Mouse (Mus musculus) lung, embryonic 14.5 days (tissue): ENCODE measurements at regions not wholly inside any gene's neighbourhood (a gene's known extent, or its start where the extent isn't known, plus 50 kb on each side); places are given as distances from the start of the nearest gene placed in this dataset.

Source experiments
- ATAC-seq: fragments of 200-750 bp; cut with Nextera tagmentation; 2 replicates; pipeline ENCODE4 v1.8.0; 2017; ENCODE audit warnings: mild to moderate bottlenecking, moderate TSS enrichment, moderate library complexity; ENCODE audit not compliant: insufficient read depth
- DNase-seq: peaks from one replicate; pipeline ENCODE4 v3.0.0-alpha.2; 2015
- H3K27ac ChIP-seq: fragments of 300-500 bp; sonication (generic); 2 replicates; pipeline ENCODE4 v1.5.1; 2014; ENCODE audit warnings: low read depth, mild to moderate bottlenecking, moderate library complexity
- H3K27me3 ChIP-seq: fragments of 300-500 bp; sonication (generic); 2 replicates; pipeline ENCODE4 v1.6.1; 2014; ENCODE audit warnings: low read length, control low read depth; ENCODE audit not compliant: insufficient read depth
- H3K36me3 ChIP-seq: fragments of 300-500 bp; sonication (generic); 2 replicates; pipeline ENCODE4 v1.6.1; 2014; ENCODE audit warnings: control low read depth; ENCODE audit not compliant: insufficient read depth
- H3K4me1 ChIP-seq: fragments of 300-500 bp; sonication (generic); 2 replicates; pipeline ENCODE4 v1.6.1; 2014; ENCODE audit warnings: antibody characterized with exemption, control low read depth; ENCODE audit not compliant: insufficient read depth
- H3K4me2 ChIP-seq: fragments of 300-500 bp; sonication (generic); 2 replicates; pipeline ENCODE4 v1.6.1; 2014; ENCODE audit warnings: mild to moderate bottlenecking
- H3K4me3 ChIP-seq: fragments of 300-500 bp; sonication (generic); 2 replicates; pipeline ENCODE4 v1.5.1; 2014; ENCODE audit warnings: low read depth, low read length
- H3K9ac ChIP-seq: fragments of 300-500 bp; sonication (generic); 2 replicates; pipeline ENCODE4 v1.6.1; 2014
- H3K9me3 ChIP-seq: fragments of 300-500 bp; sonication (generic); 2 replicates; pipeline ENCODE4 v1.6.1; 2016; ENCODE audit warnings: low read depth, low read length, control low read depth
- CTCF ChIP-seq: IDR thresholded peaks from 2 replicates; pipeline ENCODE4 v1.5.1; 2016; ENCODE audit warnings: antibody characterized with exemption, low read depth
- WGBS: fragments of 180-500 bp; shearing (Covaris S2); extraction: QIAGEN DNeasy Blood & Tissue Kit; methylation state at CpG from one replicate; pipeline ENCODE4 v1.1.7; 2014; 5-methylcytosine and 5-hydroxymethylcytosine counted together

DNA sequence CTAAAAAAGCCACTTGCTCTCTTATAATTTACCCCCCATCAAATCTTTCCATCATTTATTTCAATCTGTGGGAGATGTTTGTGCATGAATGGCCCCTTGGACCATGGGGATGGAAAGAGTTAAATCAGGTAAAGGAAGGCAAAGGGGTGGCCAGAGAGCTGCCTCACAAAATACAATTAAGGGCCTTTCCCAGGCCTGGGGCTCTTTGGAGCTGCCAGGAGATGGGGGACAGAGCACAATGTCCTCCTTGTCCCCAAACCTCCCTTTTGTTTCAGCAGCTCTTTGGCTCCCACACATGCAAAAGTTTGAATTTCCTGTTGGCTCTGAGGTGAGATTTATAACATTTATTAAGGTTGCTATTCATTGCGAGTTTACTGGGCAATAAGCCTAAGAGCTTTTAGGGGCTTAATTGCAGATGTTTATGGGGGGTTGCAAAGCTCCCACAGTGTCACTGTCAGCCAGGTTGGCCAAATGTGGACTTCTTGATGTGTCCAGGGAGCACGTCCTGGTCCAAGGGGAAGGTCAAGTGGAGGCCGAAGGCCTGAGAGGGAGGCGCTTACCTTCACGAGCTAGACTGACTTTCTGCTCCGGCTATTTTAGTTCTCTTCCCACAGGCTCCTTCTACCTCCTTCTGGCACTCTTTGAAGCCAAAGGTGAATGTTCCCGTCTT lies 628.5 kb downstream of the Lmo4 start:
- 67% methylated on average over 7 of the region's 7 CpGs for WGBS
- no peak overlapping the region for H3K9ac ChIP-seq
- ATAC-seq (no peak), DNase-seq (no peak)
- H3K4me1 ChIP-seq = no peaks in the 10 kb centered on the region
- no peaks in the 10 kb centered on the region for H3K9me3 ChIP-seq
- H3K27ac ChIP-seq = no peak overlapping the region
- H3K4me3 ChIP-seq = no peak overlapping the region
- TF ChIP-seq CTCF = no peak
- H3K36me3 ChIP-seq = no peaks in the 10 kb centered on the region
- no peaks in the 10 kb centered on the region for H3K27me3 ChIP-seq
- no peak overlapping the region for H3K4me2 ChIP-seq

DNA sequence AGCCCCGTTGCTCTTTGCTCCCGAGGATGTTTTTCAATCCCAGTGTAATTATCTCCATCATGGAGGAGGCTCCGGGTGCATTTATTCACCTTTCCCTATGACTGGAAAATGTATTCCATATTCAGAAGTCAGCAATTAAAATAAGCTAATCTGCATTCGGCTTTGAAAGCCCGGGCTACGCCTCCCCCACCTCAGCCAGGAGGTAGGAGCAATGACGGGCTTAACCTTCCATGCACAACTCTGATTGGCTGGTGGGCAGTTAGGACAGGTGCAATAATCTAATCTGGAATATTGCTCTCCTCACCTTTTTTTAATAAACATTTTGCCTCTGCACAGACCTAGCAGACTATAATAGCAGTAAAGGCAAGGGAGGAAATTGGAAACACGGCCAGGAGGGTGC lies 629.3 kb downstream of the Lmo4 start:
- Histone ChIP-seq H3K4me1 (no peaks in the 10 kb centered on the region), H3K27me3 (no peaks in the 10 kb centered on the region), H3K4me3 (no peak overlapping the region), H3K9ac (no peak overlapping the region), H3K4me2 (no peak overlapping the region), H3K36me3 (no peaks in the 10 kb centered on the region), H3K9me3 (no peaks in the 10 kb centered on the region), H3K27ac (no peak overlapping the region)
- ATAC-seq (no peak), DNase-seq (no peak)
- 91% methylated on average over 8 of the region's 8 CpGs for WGBS
- no peak for TF ChIP-seq CTCF

DNA sequence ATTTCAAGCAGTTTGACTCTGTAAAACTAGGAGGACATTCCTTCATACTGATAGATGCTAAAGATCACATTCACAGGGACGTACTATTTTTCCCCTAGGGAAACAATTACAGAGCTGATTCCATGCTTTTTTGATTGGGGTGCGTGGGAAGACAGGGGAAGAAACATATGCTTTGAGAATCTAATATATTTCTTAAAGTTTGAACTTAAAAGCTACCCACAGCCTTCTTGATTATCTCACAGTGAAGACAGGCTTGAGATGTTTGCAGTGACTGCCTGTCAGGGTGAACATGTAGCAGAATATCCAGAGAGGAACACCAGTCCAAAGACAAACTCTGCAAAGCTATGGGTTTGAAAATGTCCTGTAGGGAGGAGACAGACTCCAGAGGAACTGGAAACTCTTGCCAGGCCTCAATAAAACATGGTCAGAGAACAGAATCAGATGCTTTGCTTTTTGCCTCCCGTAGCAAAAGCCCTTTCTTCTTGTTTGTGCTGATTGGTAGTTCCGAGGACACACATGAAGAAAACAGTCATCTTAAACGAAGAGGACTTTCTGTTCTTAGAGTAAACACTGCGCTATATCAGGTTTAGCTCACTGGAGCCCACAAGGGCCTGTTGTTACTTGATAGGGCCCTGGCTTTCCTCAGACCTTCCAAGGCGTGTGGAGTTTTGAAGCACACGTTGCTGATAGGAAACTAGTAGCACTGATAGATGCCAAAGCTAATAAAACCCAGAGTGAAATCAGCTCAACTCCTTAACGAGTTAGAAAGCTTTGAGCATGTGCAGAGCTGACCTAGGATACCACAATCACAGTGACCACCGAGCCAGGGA lies 630.8 kb downstream of the Lmo4 start:
- Histone ChIP-seq H3K27me3 (no peaks in the 10 kb centered on the region), H3K4me1 (no peaks in the 10 kb centered on the region), H3K36me3 (no peaks in the 10 kb centered on the region), H3K4me3 (no peak overlapping the region), H3K9me3 (no peaks in the 10 kb centered on the region), H3K27ac (no peak overlapping the region), H3K4me2 (no peak overlapping the region), H3K9ac (no peak overlapping the region)
- DNase-seq (no peak), ATAC-seq (no peak)
- no peak for TF ChIP-seq CTCF
- 53% methylated on average over 10 of the region's 10 CpGs for WGBS

DNA sequence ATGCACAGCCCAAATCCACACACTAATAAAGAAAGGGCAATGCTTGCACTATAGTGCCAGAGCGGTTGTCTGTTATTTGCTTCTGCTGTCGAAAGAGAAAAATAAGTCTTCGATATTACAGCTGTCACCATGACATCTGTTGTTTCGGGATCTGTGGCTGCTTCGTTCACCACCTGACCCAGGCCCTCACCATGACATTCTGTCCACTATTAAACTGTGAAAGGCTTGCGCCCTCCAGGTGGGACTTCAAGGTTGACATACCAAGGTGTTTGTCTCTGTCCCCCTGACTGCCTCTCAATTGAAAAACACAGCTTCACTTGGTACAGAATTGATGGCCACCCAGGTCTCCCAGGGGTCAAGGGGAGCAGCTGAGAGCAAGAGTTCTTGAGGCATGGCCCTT lies 635.1 kb downstream of the Lmo4 start:
- H3K27me3 ChIP-seq = no peaks in the 10 kb centered on the region
- H3K36me3 ChIP-seq = no peaks in the 10 kb centered on the region
- 64% methylated on average over 6 of the region's 6 CpGs for WGBS
- H3K4me2 ChIP-seq = no peak overlapping the region
- no peak overlapping the region for H3K4me3 ChIP-seq
- no peaks in the 10 kb centered on the region for H3K9me3 ChIP-seq
- H3K4me1 ChIP-seq = no peaks in the 10 kb centered on the region
- no peak for ATAC-seq
- no peak for DNase-seq
- TF ChIP-seq CTCF = no peak
- H3K9ac ChIP-seq = no peak overlapping the region
- H3K27ac ChIP-seq = no peak overlapping the region

DNA sequence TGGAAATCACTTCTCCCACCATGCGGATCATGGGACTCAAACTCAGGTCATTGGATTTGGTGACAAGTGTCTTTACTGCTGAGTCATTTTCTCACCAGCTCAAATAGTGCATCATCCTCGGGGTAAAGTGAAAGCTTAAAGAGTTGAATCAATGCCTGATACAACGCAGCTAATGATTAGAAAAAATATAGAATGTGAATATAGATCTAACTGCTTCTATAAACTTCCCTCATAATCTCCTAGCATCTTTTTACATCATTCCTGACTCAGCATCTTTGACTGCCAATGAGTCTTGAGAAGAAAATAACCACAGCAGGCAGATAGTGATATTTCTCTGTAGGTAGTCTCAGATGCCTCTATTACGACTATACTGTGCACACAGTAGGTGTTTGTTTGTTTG lies 640.0 kb downstream of the Lmo4 start:
- no peak overlapping the region for H3K4me2 ChIP-seq
- H3K4me1 ChIP-seq = no peaks in the 10 kb centered on the region
- no peaks in the 10 kb centered on the region for H3K9me3 ChIP-seq
- ATAC-seq = no peak
- no peak for DNase-seq
- TF ChIP-seq CTCF = no peak
- no peaks in the 10 kb centered on the region for H3K36me3 ChIP-seq
- H3K27ac ChIP-seq = no peak overlapping the region
- WGBS = 86% methylated on average over 4 of the region's 4 CpGs
- H3K9ac ChIP-seq = no peak overlapping the region
- no peaks in the 10 kb centered on the region for H3K27me3 ChIP-seq
- H3K4me3 ChIP-seq = no peak overlapping the region

DNA sequence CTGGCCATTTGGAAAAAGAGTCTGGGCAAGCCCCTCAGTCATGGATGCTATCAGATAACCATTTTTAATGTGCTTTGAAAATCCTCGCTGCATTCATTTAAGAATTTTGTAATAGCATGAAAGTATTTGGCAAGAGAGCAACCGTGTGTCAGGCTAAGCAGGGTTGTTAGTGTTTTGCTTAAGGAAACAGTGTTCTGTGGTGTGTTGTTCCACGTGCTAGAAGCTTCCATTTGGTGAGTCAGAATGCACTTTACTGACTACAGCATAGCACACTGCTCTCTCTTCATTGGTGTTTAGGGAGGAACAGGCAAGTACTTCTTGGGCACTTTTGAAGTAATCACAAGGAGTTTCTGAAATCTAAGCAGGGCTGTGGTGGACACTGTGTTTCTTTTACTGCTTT lies 661.0 kb upstream of the Pkn2 start:
- Histone ChIP-seq H3K4me3 (no peak overlapping the region), H3K9me3 (no peaks in the 10 kb centered on the region), H3K27ac (no peak overlapping the region), H3K36me3 (no peaks in the 10 kb centered on the region), H3K27me3 (no peaks in the 10 kb centered on the region), H3K4me2 (no peak overlapping the region), H3K4me1 (no peaks in the 10 kb centered on the region), H3K9ac (no peak overlapping the region)
- 42% methylated on average over 3 of the region's 3 CpGs for WGBS
- no peak for ATAC-seq
- peak; percentile 13 for DNase-seq
- TF ChIP-seq CTCF = no peak

DNA sequence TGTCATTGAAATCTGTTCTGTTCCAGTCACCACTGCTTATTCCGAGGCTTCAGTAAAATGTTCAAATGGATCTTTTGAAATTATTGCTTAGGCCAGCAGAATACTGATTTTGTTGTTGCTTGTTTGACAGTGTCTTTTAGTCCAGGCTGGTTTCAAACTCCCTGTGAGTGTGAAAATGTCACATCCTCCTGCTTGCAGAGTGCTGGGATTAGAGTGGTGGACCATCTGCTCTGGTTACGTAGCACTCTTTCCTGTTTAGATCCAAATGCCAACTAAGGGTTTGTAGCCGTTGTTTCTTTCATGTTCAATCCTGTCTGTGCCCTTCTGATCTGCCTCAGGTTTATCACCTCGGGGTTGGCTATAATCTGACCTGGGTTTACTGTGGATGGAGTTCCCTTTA lies 646.2 kb upstream of the Pkn2 start:
- ATAC-seq (no peak), DNase-seq (no peak)
- Histone ChIP-seq H3K27me3 (no peaks in the 10 kb centered on the region), H3K4me1 (no peaks in the 10 kb centered on the region), H3K9me3 (no peaks in the 10 kb centered on the region), H3K27ac (no peak overlapping the region), H3K4me3 (no peak overlapping the region), H3K9ac (no peak overlapping the region), H3K4me2 (no peak overlapping the region), H3K36me3 (no peaks in the 10 kb centered on the region)
- TF ChIP-seq CTCF = no peak
- 58% methylated on average over 4 of the region's 4 CpGs for WGBS
